In genomic region chr6:120222669-120223068, GRCm38 (mm10) we compare ENCODE assay signal across 8 mouse cellular contexts.
DNase-seq lines count a peak whose midpoint lies in the region; ATAC-seq and TF ChIP-seq lines count a peak whose summit lies in the region.

No protein-coding gene starts in this region.

- no peak for ATAC-seq in neural tube, embryonic 11.5 days (ENCODE audit: insufficient read depth, low FRiP score, low TSS enrichment)

- H3K9me3 ChIP-seq in neural tube, embryonic 11.5 days (ENCODE audit: control insufficient read depth, low read length): no peaks in the 10 kb centered on the region

- intact Hi-C loops in heart, postnatal 36 days (cut with DNase I): loop anchor here (1.0 kb wide), 2 partner anchors 79 to 102 kb away; no protein-coding TSS in a partner anchor
- intact Hi-C loops in left cerebral cortex, adult 2 months (cut with DNase I): loop anchor here (1.0 kb wide), 1 partner anchor 79 kb away; no protein-coding TSS in a partner anchor

- H3K36me3 ChIP-seq in neural tube, embryonic 11.5 days (ENCODE audit: control insufficient read depth, insufficient read depth, low read length): no peaks in the 10 kb centered on the region

- no peak overlapping the region for H3K4me2 ChIP-seq in neural tube, embryonic 11.5 days (ENCODE audit: low read depth)

- no peak overlapping the region for H3K9ac ChIP-seq in neural tube, embryonic 11.5 days (ENCODE audit: low read length)

- TF ChIP-seq CTCF in left cerebral cortex, adult 2 months (IDR thresholded peaks at IDR 0.05): peak; percentile 74

- no peak overlapping the region for H3K4me3 ChIP-seq in left cerebral cortex, adult 2 months
- H3K4me3 ChIP-seq in neural tube, embryonic 11.5 days (ENCODE audit: low read depth, low read length): no peak overlapping the region

- no peaks in the 10 kb centered on the region for H3K27me3 ChIP-seq in neural tube, embryonic 11.5 days (ENCODE audit: control insufficient read depth, insufficient read depth, low read length)

- WGBS in neural tube, embryonic 11.5 days: 29% methylated on average over 6 of the region's 6 CpGs

- no peak overlapping the region for H3K27ac ChIP-seq in left cerebral cortex, adult 2 months
- H3K27ac ChIP-seq in neural tube, embryonic 11.5 days (ENCODE audit: low read depth, low read length): no peak overlapping the region

- no peaks in the 10 kb centered on the region; the same call in 1 of the 2 replicates for H3K4me1 ChIP-seq in neural tube, embryonic 11.5 days (ENCODE audit: control insufficient read depth, insufficient read depth, low read length)

- peak; percentile 66 for DNase-seq in layer of hippocampus, adult 11-12 months (ENCODE audit: low spot score)
- no peak for DNase-seq in layer of hippocampus, adult 9-10 months (ENCODE audit: low spot score)
- peak; percentile 76 to 90 for DNase-seq in adrenal gland, adult (ENCODE audit: inconsistent age in 2 of 2, low spot score in 1 of 2)
- peak; percentile 40 for DNase-seq in embryo, embryonic 11.5 days (ENCODE audit: low read depth, low spot score)
- peak; percentile 58 to 71 for DNase-seq in heart, postnatal 36 days
- DNase-seq in left cerebral cortex, adult 2 months (ENCODE audit: extremely low spot score in 1 of 2, low spot score in 2 of 2): peak; percentile 29 to 40
- peak; percentile 57 for DNase-seq in neural tube, embryonic 11.5 days (ENCODE audit: low spot score)
- peak; percentile 23 to 52 for DNase-seq in urinary bladder, postnatal 36 days (ENCODE audit: low spot score in 2 of 2)
